Mouse (Mus musculus) neutrophil, adult 5-6 weeks (primary cell): ENCODE data around the gene AL732309.1. TPM values are rescaled to one million over a fixed set of nuclear protein-coding genes. Genes with fewer than 3 reads are reported as not detected.

Source experiments
- total RNA-seq: library from RNA; stranded (forward); fragments of 200-1000 nt; gene quantifications from 2 replicates; pipeline ENCODE4 v1.2.3, GENCODE M21; 2017

AL732309.1 gene
- total RNA-seq, 1 experiment from 2014 or later: 6.1 TPM

Other genes starting within 250 kb of the AL732309.1 start
- 21.5 and 22.8 TPM in 2 replicates for gene Nsmf, start 192.5 kb downstream of the AL732309.1 start, total RNA-seq
- not detected in 2 replicates for gene Entpd8, start 166.6 kb downstream of the AL732309.1 start, total RNA-seq
- not detected in 2 replicates for gene Noxa1, start 151.7 kb downstream of the AL732309.1 start, total RNA-seq
- 1.7 and 3.6 TPM in 2 replicates for gene Nrarp, start 66.1 kb downstream of the AL732309.1 start, total RNA-seq
- 50.0 and 56.1 TPM in 2 replicates for gene Tor4a, start 50.0 kb downstream of the AL732309.1 start, total RNA-seq
- gene Nelfb, start 35.4 kb downstream of the AL732309.1 start, total RNA-seq: 95.0 and 104 TPM in 2 replicates
- gene Stpg3, start 32.2 kb downstream of the AL732309.1 start, total RNA-seq: not detected in 2 replicates
- not detected in 2 replicates for gene Fam166a, start 28.1 kb downstream of the AL732309.1 start, total RNA-seq
- gene Tubb4b, start 22.2 kb downstream of the AL732309.1 start, total RNA-seq: 222 and 223 TPM in 2 replicates
- not detected in 2 replicates for gene Slc34a3, start 12.5 kb downstream of the AL732309.1 start, total RNA-seq
- gene Rnf224, start 10.1 kb downstream of the AL732309.1 start, total RNA-seq: not detected in 2 replicates
- gene Rnf208, start 4.6 kb downstream of the AL732309.1 start, total RNA-seq: 0.58 TPM in 1 of 2 replicates, not detected in the other
- gene Cysrt1, start 4.4 kb downstream of the AL732309.1 start, total RNA-seq: 1.0 TPM in 1 of 2 replicates, not detected in the other
- 6.9 and 16.7 TPM in 2 replicates for gene Tmem203, start 8.6 kb upstream of the AL732309.1 start, total RNA-seq
- 4.9 and 6.9 TPM in 2 replicates for gene Tprn, start 15.8 kb upstream of the AL732309.1 start, total RNA-seq
- gene Ssna1, start 25.6 kb upstream of the AL732309.1 start, total RNA-seq: 31.0 and 33.0 TPM in 2 replicates
- 49.5 and 82.2 TPM in 2 replicates for gene Anapc2, start 25.6 kb upstream of the AL732309.1 start, total RNA-seq
- gene Tmem210, start 41.3 kb upstream of the AL732309.1 start, total RNA-seq: not detected in 2 replicates
- not detected in 2 replicates for gene Lrrc26, start 43.1 kb upstream of the AL732309.1 start, total RNA-seq
- not detected in 2 replicates for gene Grin1, start 72.3 kb upstream of the AL732309.1 start, total RNA-seq
- 49.2 and 79.5 TPM in 2 replicates for gene Man1b1, start 85.5 kb upstream of the AL732309.1 start, total RNA-seq
- 24.7 and 25.5 TPM in 2 replicates for gene Dpp7, start 109.5 kb upstream of the AL732309.1 start, total RNA-seq
- 8.7 and 11.7 TPM in 2 replicates for gene Uap1l1, start 118.8 kb upstream of the AL732309.1 start, total RNA-seq
- gene Sapcd2, start 125.5 kb upstream of the AL732309.1 start, total RNA-seq: not detected in 2 replicates
- not detected in 2 replicates for gene Entpd2, start 149.0 kb upstream of the AL732309.1 start, total RNA-seq
- not detected in 2 replicates for gene Npdc1, start 152.5 kb upstream of the AL732309.1 start, total RNA-seq
- 4.0 and 4.5 TPM in 2 replicates for gene Fut7, start 176.4 kb upstream of the AL732309.1 start, total RNA-seq
- 15.7 and 21.4 TPM in 2 replicates for gene Abca2, start 181.8 kb upstream of the AL732309.1 start, total RNA-seq
- not detected in 2 replicates for gene Clic3, start 210.0 kb upstream of the AL732309.1 start, total RNA-seq
- 38.3 and 54.9 TPM in 2 replicates for gene Paxx, start 214.2 kb upstream of the AL732309.1 start, total RNA-seq
- gene Ptgds, start 223.2 kb upstream of the AL732309.1 start, total RNA-seq: not detected in 2 replicates
- gene Lcn12, start 247.0 kb upstream of the AL732309.1 start, total RNA-seq: not detected in 2 replicates